Mouse (Mus musculus) stomach, embryonic 14.5 days (tissue): ENCODE data around the gene Tacc3. TPM values are rescaled to one million over a fixed set of nuclear protein-coding genes. Genes with fewer than 3 reads are reported as not detected.

Source experiments
- ATAC-seq: fragments of 200-750 bp; cut with Nextera tagmentation; 2 replicates; pipeline ENCODE4 v1.8.0; 2017; ENCODE audit warnings: low read depth, moderate TSS enrichment; ENCODE audit not compliant: insufficient number of reproducible peaks, insufficient read depth, low FRiP score
- H3K27ac ChIP-seq: fragments of 300-500 bp; sonication (generic); 2 replicates; pipeline ENCODE4 v1.5.1; 2014; ENCODE audit warnings: mild to moderate bottlenecking, low read length, moderate library complexity, mixed read lengths
- H3K27me3 ChIP-seq: fragments of 300-500 bp; sonication (generic); 2 replicates; pipeline ENCODE4 v1.6.1; 2014; ENCODE audit warnings: low read length, control low read depth, mixed read lengths; ENCODE audit not compliant: control insufficient read depth, insufficient read depth
- H3K36me3 ChIP-seq: fragments of 300-500 bp; sonication (generic); 2 replicates; pipeline ENCODE4 v1.6.1; 2014; ENCODE audit warnings: mild to moderate bottlenecking, control low read depth, low read length, moderate library complexity, mixed read lengths; ENCODE audit not compliant: control insufficient read depth, insufficient read depth
- H3K4me1 ChIP-seq: fragments of 300-500 bp; sonication (generic); 2 replicates; pipeline ENCODE4 v1.6.1; 2014; ENCODE audit warnings: low read length, control low read depth, mixed read lengths; ENCODE audit not compliant: control insufficient read depth, insufficient read depth
- H3K4me2 ChIP-seq: fragments of 300-500 bp; sonication (generic); replicated peaks from 2 replicates; pipeline ENCODE4 v1.6.1; 2014; ENCODE audit warnings: low read depth, low read length, control low read depth
- H3K4me3 ChIP-seq: fragments of 300-500 bp; sonication (generic); 2 replicates; pipeline ENCODE4 v1.5.1; 2014; ENCODE audit warnings: low read depth, low read length, control low read depth
- H3K9ac ChIP-seq: fragments of 300-500 bp; sonication (generic); replicated peaks from 2 replicates; pipeline ENCODE4 v1.6.1; 2014; ENCODE audit warnings: low read depth, mild to moderate bottlenecking, control low read depth, low read length, moderate library complexity, mixed read lengths
- H3K9me3 ChIP-seq: fragments of 300-500 bp; sonication (generic); 2 replicates; pipeline ENCODE4 v1.6.1; 2016; ENCODE audit warnings: low read depth, low read length, control low read depth; ENCODE audit not compliant: control insufficient read depth
- WGBS: fragments of 180-500 bp; shearing (Covaris S2); extraction: QIAGEN DNeasy Blood & Tissue Kit; methylation state at CpG from one replicate; pipeline ENCODE4 v1.1.7; 2014; 5-methylcytosine and 5-hydroxymethylcytosine counted together
- polyA plus RNA-seq: library from polyadenylated mRNA; unstranded; fragments of >200 nt; fragmentation: Nextera tagmentation; extraction: Ambion mirVana; gene quantifications from 2 replicates; pipeline ENCODE4 v1.2.1, GENCODE M21; 2014

Gene Tacc3
- polyA plus RNA-seq, 1 experiment from 2014 or later = 174 TPM

GRCm38 (mm10) chr5:33683897-33684652 lies 26.1 kb downstream of the Tacc3 start:
- H3K27me3 ChIP-seq = no peaks in the 10 kb centered on the region
- H3K4me1 ChIP-seq = 0 out of 2 replicates have a peak, but pooled peaks cover under 1% of the 10 kb centered on the region
- no peak overlapping the region for H3K27ac ChIP-seq
- peak; percentile 50; the same call in 1 of the 2 replicates for ATAC-seq
- no peaks in the 10 kb centered on the region for H3K36me3 ChIP-seq
- no peak overlapping the region for H3K9ac ChIP-seq
- WGBS = 47% methylated on average over 7 of the region's 7 CpGs
- no peak overlapping the region for H3K4me3 ChIP-seq
- no peaks in the 10 kb centered on the region for H3K9me3 ChIP-seq
- H3K4me2 ChIP-seq = no peak overlapping the region

DNA sequence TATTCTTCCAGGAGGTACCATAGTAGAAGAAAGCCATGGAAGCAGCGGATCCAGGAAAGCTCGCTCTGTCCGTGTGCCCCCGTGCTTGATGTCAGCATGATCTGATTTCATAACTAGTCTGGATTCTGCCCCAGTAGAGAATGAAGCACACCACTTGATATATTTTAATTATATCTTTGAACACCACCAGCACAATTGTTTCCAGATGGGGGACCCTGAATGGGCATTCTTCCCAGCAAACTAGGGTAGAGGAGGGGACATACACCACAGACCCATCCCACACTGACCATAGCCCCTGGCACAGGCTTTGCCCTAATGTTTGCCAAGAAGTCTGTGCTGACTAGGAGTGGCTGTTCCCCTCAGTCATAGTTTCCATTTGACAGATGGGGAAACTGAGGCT lies 27.0 kb downstream of the Tacc3 start:
- Histone ChIP-seq H3K4me3 (no peak overlapping the region), H3K36me3 (no peaks in the 10 kb centered on the region), H3K9me3 (no peaks in the 10 kb centered on the region), H3K9ac (no peak overlapping the region), H3K4me2 (no peak overlapping the region), H3K27me3 (no peaks in the 10 kb centered on the region), H3K4me1 (peaks cover 9% of the 10 kb centered on the region; the same call in 1 of the 2 replicates), H3K27ac (no peak overlapping the region)
- no peak for ATAC-seq
- WGBS = 92% methylated on average over 4 of the region's 4 CpGs

DNA sequence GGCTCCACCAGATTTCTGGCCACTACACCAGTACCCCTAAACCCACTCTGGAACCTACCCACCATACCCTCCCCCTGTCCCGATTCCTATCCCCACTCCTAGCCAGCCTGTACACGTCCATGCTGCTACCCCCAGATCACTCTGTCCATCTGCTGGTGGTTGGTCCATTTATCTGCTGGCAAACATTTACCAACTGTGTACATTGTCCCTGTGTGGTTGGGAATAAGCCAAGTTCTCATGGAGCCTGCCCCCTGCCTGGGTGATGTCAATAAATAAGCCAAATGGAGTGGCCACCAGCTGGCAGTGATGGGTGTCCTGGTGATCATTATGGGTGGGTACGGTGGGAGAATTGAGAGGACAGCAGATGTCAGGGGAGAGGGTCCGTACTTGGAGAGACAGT lies 29.2 kb downstream of the Tacc3 start:
- H3K4me3 ChIP-seq = no peak overlapping the region
- no peak overlapping the region for H3K9ac ChIP-seq
- no peaks in the 10 kb centered on the region for H3K36me3 ChIP-seq
- no peaks in the 10 kb centered on the region for H3K9me3 ChIP-seq
- WGBS = 81% methylated on average over 4 of the region's 4 CpGs
- H3K27ac ChIP-seq = no peak overlapping the region
- H3K4me1 ChIP-seq = peaks cover 11% of the 10 kb centered on the region
- ATAC-seq = no peak
- no peak overlapping the region for H3K4me2 ChIP-seq
- H3K27me3 ChIP-seq = no peaks in the 10 kb centered on the region

- no peaks in the 10 kb centered on the region for H3K27me3 ChIP-seq
- no peaks in the 10 kb centered on the region for H3K36me3 ChIP-seq
- H3K4me2 ChIP-seq = no peak overlapping the region
- H3K4me1 ChIP-seq = peaks cover 23% of the 10 kb centered on the region
- no peak for ATAC-seq
- no peaks in the 10 kb centered on the region for H3K9me3 ChIP-seq
- H3K4me3 ChIP-seq = no peak overlapping the region
- no peak overlapping the region for H3K9ac ChIP-seq
- no peak overlapping the region for H3K27ac ChIP-seq
- WGBS = 64% methylated on average over 14 of the region's 14 CpGs
Observed at GRCm38 (mm10) chr5:33688278-33689220, 30.6 kb downstream of the Tacc3 start.

DNA sequence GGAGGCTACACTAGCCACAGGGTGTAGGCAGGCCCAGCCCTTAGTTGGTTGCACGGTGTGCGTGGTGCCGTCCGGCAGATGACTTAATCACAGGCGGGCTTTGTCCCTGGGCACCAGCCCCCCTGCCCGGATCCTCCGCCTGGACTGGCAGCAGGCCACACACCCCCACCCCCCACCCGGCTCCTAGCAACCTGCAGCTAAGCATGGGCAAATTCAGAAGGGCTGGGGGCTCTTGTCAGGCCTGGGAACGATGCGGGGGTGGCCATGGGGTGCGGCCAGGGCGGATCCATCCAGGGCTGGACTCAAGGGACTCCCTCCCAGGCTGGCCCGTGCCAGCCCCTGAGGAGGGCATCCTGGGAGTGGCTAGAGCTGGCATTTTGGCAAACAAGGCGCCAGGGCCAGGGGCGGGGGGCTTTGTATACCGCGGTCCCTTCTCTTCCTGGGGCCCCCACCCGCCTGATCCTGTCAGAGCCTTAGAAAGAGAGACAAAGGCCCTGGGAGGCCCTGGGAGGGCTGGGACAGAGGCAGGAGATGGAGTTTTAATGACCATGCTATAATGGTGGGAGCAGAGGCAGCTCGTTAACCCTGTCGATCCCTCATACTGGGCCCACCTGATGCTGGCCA lies 31.4 kb downstream of the Tacc3 start:
- H3K27me3 ChIP-seq = no peaks in the 10 kb centered on the region
- no peak overlapping the region for H3K4me2 ChIP-seq
- peaks cover 26% of the 10 kb centered on the region for H3K4me1 ChIP-seq
- H3K36me3 ChIP-seq = no peaks in the 10 kb centered on the region
- WGBS = 60% methylated on average over 20 of the region's 20 CpGs
- no peaks in the 10 kb centered on the region for H3K9me3 ChIP-seq
- ATAC-seq = no peak
- no peak overlapping the region for H3K4me3 ChIP-seq
- no peak overlapping the region for H3K9ac ChIP-seq
- H3K27ac ChIP-seq = no peak overlapping the region

DNA sequence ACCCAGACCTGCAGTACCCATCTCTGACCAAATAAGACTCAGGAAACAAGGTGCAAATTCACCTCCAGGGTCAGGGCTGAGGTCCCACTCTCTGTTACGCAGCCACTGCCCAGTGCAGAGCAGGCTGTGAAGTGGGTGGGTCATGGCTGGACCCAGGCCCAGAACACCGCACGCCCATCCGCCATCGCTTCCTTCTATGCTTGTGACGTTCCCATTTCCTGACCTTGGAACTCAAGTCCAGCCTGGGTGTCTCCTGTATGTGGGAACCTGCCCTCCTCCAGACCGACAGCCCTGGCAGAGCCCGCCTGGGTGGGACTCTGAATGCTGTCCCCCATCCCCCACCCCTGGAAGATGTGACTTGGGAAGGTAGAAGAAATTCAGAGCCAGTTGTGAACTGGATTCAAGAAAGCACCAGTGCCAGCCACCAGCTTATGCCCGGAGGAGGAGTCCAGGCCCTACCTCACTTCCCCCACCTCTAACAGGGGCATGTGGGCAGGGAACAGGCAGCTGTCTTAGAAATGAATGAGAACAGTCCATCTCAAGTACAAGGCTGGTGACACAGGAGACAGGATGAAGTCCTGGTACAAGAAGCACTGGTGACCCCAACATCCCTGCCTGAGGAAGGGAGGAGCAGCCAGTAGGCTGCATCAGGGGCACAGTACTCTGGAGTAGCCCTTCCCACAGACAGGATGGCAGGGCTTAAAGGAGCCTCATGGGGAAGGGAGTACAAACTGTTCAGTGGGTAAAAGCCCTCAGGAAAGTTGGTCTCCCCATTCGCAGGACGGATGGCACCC lies 32.1 kb downstream of the Tacc3 start:
- peaks cover 33% of the 10 kb centered on the region for H3K4me1 ChIP-seq

GRCm38 (mm10) chr5:33692393-33692792 lies 34.5 kb downstream of the Tacc3 start:
- WGBS = 4% methylated on average over 24 of the region's 24 CpGs
- Histone ChIP-seq H3K27me3 (no peaks in the 10 kb centered on the region), H3K4me3 (no peak overlapping the region), H3K9me3 (no peaks in the 10 kb centered on the region), H3K4me1 (peaks cover 52% of the 10 kb centered on the region), H3K36me3 (no peaks in the 10 kb centered on the region), H3K4me2 (peak overlapping the region; percentile 37), H3K27ac (peak overlapping the region; percentile 87), H3K9ac (no peak overlapping the region; the same call in 1 of the 2 replicates)
- peak; percentile 21; the same call in 1 of the 2 replicates for ATAC-seq

More for the DNA sequence above, 32.1 kb downstream of the Tacc3 start:
- ATAC-seq = no peak
- H3K27ac ChIP-seq = no peak overlapping the region
- no peaks in the 10 kb centered on the region for H3K27me3 ChIP-seq
- H3K4me3 ChIP-seq = no peak overlapping the region
- WGBS = 87% methylated on average over 11 of the region's 11 CpGs
- H3K4me2 ChIP-seq = no peak overlapping the region
- H3K9ac ChIP-seq = no peak overlapping the region
- no peaks in the 10 kb centered on the region for H3K36me3 ChIP-seq
- no peaks in the 10 kb centered on the region for H3K9me3 ChIP-seq
